Mouse (Mus musculus) liver, adult 2 months (tissue): ENCODE data around the gene Strbp.

Experiments
- CTCF ChIP-seq: fragments of 200-500 bp; IDR thresholded peaks from 2 replicates; pipeline ENCODE4 v1.5.1; 2011; ENCODE audit warnings: low read depth, low read length, control low read depth
- POLR2A ChIP-seq: fragments of 200-500 bp; IDR thresholded peaks from 2 replicates; pipeline ENCODE4 v1.6.1; 2011; ENCODE audit warnings: low read length, control low read depth; ENCODE audit not compliant: insufficient read depth; ENCODE audit errors: extremely low read depth

- no peak for TF ChIP-seq CTCF
- TF ChIP-seq POLR2A, result no peak
Measured at GRCm38 (mm10) chr2:37623343-37623742, 80.3 kb downstream of the Strbp start.
